Mouse (Mus musculus) MEL-GATA-1-ER (cell line): ENCODE results near the gene Klf4.

Experiments used
- DNase-seq: peaks from one replicate; pipeline ENCODE4 v3.0.0-alpha.2; 2012; ENCODE audit warnings: low read depth; ENCODE audit errors: extremely low read depth

Klf4 gene

DNA sequence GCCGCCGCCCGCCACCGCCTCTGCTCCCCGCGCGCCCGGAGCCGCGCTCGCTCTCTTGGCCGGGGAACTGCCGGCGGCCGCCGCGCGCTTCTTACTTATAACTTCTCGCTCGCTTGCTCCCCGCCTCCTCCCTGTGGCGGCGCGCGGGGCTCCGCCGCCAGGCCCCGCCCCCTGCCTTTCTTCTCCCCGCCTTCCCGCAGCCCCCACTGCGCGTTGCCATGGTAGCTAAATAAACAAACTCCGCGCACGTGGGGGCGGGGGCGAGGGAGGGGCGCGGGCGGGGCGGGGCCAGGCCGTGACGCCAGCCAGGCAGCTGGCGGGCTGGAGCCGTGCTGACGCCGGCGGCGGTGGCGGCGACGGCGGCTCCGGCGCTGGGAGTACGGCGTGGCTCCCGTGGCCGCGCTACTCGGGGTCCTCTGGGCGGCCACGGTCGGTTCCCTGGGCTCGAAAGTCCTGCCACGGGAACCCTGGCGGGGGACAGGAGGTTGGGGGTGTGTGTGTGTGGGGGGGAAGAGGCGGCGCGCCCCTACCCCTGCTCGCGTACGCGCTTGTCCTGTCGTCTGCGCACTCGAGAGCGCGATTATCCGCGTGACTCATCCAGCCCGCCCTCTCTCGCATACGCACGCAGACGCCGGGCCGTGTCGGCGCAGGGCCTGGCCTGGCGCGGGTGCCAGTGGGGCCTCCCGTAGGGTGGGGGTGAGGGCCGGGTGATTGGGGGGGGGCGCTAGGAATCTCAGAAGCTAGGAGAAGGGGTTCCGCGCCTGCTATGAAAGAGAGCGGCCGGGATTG is at the start of gene Klf4:
Gene Klf4 (minus strand): TSS at position 60 of the 789 bp plus-strand sequence.
- no peak for DNase-seq

DNA sequence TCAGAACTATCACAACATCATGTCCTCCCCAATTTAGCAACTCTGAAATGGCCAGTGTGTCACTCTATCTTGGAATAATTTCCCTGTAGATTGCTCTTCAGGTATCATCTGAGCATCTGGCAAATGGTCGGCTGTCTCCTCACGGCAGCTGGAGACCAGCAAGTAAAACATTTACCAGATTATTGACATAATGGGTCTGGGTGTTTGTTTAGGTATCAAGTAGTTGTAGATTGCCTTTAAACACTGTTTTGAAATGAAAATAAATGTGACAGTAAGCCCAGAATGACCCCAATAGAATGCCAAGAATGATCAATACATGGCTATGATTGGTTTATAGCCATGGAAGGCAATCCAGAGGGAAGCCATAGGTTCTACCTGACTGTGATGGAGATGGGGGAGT is 39.2 kb upstream of the Klf4 start:
- no peak for DNase-seq

DNA sequence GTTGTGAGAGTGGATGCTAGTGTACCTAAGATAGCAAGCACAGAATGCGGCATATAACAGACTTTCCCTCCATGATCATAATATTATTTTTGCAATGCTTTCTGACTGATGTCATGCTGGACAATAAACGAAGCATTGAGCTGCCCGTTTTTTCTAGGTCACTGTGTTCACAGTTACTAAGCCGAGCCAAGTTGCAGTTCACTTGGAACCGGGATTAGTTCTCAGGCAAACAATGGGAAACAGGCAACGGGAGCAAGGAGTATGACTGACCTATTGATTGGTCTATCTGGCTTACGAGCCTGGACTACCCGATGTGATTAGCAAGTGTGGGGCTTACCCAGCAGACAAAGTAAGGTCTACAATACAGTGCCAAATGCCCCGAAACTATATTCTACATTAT is 35.7 kb upstream of the Klf4 start:
- DNase-seq = no peak

DNA sequence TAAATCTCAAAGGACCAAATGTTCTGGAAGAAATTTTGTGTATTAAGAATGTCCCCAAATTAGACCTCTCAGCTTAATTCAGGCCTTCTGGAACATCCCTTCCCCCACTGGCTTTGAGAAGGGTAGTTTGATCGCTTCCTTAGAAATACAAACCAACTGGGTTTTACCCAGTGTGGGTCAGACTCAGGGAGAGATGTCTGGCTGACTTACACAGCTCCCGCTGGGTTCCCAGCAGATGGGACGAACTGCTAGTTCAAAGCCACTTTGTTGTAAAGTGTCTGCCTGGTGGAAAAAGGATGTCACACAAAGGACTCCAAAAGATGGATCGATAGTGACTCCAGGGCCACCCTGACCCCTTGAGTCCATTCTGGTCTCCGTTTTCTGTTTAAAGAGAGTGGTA is 35.3 kb upstream of the Klf4 start:
- no peak for DNase-seq

DNA sequence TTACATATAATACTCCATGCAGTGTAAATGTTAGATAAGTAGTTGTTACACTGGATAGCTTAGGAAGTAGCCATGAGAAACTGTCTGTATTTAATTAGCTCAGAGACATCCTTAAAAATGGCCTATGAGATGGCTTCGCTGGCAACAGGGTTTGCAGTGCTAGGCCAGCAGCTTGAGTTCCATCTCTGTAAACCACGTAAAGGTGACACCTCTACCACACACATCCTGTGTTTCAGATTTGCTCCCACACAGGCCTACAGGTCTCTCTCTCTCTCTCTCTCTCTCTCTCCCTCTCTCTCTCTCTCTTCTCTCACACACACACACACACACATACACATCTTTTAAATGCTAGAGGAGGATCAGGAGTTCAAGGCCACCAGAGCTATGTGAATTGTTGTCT is 32.1 kb upstream of the Klf4 start:
- no peak for DNase-seq

DNA sequence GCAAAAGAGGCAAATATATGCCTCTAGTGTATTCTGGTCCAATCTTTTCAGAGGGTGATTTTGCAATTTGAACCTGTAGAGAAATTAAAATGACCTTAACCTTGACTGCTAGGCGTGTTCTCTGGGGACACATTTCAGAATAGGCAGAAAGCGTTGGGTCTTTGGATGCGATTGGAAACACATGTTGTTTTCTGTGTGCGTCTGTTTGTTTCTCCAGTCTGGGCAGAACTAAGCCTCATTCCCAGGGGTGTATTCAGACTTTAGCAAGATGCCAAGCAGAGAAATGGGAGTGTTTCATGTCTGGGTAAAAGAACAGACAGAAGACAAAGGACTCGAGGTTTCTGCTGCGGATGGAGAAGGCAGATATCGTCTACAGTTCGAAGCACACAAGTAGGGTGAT is 30.8 kb upstream of the Klf4 start:
- no peak for DNase-seq

DNA sequence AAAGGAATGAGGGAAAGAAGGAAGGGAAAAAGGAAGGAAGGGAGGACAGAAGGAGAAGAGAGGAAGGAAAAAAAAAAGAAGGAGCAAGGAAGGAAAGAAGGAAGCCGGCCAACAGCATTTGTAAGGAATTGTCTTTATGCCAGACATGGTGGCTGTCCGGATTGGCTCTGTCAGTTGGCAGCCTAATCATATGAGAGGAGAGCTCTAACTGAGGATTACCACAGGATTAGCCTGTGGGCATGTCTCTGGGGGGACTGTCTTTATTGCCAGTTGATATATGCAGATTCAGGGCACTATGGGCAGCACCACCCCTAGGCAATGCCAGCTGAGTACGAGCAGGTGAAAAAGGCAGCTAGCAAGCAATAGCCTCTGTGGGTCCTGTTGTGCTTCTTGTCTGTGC is 29.8 kb upstream of the Klf4 start:
- no peak for DNase-seq

DNA sequence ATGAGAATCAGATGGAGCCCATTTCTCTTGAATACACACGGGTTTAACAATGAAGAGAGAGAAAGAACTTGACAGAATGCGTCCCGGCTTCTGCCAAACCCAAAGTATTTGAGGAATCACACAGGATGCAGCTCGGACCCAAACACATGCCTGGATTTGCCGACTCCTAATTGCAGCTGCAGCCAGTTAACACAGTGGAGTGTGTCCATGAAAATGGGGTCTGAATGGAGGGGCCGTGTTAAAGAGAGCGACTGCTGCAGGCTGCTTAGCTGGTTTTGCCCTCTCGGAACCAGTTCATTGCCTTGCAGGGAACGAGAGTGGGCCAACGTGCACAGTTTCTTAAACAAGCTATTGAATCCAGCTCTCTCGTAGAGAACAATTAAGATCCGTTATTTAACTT is 14.6 kb upstream of the Klf4 start:
- DNase-seq = no peak

DNA sequence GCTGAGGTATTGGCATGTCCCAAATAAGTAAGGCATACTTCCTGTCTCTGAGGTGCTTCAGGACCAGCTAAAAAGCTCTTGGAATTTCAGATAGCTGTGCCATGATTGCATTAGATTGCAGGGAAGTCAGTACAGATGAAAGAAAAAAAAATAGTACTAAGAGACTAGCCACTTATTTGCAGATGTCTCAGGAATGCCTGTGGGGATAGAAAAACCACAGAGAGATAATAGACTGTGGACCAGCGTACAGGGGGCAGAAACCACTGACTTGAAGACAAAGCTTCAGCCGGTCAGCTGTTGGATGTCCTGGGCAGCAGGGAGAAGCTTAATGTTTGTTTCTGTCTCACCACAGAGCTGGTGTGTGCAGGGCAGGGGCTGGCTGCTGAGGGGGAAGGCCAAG is 10.5 kb upstream of the Klf4 start:
- no peak for DNase-seq

DNA sequence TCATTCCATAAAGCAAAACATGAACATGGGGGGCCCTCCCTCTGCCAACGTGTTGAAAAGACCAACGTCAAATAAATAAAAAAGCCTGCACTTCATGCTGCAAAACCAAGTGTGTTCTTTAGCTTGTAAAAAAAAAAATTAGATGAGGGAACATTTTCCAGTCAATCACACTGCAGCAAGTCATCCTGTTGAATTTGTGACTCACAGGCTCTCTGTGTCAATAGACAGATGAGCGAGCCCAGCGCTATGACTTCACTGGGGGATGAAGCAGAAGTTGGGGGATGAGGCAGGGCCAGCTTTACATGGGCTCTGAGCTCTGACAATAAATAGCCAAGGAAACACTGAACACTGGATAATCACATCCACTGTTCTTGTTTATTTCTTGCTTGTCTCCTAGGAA is 9.4 kb upstream of the Klf4 start:
- no peak for DNase-seq

DNA sequence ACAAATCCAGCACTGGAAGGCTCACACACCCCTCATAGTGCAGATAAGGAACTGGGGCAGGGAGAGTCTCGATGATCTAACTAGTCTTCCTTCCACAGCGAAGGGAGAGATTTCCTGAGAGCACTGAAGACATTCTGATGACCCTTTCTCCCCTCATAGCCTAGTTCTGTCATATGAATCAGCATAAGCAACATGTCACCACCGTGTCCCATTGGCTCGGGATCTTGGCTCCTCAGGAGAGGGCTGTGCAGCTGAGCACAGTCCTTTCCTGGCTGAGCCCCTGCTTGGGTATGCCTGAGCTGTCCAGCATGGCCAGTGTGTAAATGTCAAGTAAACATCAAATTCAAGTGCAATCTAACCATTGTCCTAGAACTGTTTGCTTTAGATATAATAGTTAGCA is 9.0 kb upstream of the Klf4 start:
- no peak for DNase-seq

DNA sequence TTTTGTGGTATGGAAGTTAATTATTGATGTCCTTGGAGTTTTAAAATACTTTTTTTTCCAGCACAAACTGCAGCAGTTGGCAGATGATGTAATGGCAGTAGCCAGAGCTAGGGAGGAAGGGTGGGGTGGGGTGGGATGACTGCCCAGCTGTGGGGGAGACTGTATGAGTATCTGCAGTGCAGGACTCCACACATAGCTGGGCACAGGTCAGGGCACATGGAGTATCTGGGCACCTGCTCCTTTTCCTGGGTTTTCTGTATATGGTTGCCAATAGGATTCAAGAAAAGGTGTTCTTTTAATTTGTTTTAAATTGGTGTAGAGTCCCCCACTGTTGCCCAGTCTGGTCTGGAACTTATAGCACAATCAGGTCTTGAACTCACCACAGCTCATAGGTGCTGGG is 2.7 kb upstream of the Klf4 start:
- no peak for DNase-seq

DNA sequence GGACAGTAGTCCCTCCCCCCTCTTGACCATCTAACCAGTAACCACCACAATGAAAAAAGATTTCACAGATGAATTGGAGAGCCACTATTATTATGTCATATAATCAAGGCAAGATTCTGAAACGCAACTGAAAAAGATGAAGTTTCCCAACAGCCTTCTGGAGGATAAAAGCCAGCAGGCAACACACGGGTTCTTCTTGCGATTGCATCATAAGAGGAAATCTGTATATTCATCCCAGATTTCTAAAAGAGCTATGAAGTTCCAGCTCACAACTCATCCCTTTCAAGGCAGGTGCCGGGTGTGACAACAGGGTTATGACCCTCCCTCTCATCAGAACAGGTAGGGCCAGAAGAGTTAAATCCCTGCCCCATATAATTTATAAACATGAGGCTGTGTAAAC is 2.2 kb upstream of the Klf4 start:
- DNase-seq = no peak

DNA sequence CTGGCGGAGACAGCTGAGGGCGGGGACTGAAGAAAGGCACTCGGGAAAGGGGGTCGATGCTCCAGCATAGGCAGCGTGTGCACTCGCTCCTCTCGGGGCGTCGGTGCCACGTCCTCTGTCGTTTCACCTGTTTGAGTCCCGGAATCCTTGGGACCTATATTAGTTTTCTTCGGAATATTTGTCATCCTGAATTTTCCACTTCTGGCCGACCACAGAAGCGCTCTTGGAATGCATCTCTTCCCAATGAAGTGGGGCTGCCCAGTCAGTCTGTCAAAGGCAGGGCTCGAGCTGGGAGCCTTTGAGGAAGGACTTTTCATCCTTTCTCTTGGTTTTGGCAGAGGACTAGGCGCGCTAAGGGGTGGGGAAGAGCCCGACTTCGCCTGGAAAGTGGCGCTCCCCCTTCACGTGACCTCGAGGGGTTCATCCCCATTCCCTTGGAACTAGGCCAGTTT is 1.6 kb upstream of the Klf4 start:
- no peak for DNase-seq

DNA sequence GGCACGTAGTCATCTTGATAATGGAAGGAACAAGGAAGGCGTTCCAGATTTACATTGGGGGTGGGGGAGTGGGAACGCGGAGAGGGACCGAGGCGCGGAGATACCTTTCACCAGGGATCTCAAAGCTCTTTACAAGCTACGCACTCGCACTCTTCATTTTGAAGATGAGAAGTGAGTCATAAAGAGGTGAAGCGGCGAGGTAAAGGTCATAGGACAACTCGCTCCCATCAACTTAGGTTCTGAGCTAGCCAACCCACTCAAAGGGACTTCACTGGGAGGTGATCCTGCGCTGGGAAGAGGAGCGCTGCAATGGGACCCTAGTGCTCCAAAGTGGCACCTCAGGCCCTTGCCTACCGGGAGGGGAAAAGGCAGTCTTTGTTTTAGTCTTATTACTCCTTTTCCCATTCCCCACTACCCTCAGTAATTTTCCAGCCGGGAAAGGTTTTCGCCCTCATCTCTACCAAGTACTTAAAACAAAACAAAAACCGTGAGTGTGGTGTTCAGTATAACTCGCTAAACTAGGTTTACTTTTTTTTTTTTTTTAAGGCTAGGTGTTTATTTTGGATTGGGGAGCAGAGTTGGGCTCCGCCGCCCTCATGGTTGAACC is 1.0 kb upstream of the Klf4 start:
- no peak for DNase-seq

DNA sequence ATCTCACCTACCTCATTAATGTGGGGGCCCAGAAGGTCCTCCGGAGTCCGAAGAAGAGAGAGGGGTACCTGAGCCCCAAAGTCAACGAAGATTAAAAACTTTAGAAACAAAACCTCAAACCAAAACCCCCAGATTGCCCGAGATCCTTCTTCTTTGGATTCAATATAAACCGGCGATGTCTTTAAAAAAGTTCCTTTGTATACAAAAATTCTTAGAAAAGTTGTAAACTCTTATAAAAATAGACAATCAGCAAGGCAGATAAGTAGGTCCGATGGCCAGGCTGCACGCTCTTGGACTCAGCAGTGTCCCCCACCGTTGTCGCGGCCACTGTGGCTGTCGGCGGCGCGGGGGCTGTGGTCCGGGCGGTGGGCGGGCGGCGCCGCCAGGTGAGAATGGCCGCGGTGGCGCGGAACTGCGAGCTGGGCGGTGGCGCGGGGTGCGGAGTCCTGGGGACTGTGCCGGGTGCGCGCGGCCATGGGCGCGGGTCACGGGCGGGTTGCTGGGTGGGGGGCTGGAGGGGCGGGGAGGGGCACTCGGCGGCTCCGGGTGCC is 335 bp downstream of the Klf4 start:
- DNase-seq = no peak

DNA sequence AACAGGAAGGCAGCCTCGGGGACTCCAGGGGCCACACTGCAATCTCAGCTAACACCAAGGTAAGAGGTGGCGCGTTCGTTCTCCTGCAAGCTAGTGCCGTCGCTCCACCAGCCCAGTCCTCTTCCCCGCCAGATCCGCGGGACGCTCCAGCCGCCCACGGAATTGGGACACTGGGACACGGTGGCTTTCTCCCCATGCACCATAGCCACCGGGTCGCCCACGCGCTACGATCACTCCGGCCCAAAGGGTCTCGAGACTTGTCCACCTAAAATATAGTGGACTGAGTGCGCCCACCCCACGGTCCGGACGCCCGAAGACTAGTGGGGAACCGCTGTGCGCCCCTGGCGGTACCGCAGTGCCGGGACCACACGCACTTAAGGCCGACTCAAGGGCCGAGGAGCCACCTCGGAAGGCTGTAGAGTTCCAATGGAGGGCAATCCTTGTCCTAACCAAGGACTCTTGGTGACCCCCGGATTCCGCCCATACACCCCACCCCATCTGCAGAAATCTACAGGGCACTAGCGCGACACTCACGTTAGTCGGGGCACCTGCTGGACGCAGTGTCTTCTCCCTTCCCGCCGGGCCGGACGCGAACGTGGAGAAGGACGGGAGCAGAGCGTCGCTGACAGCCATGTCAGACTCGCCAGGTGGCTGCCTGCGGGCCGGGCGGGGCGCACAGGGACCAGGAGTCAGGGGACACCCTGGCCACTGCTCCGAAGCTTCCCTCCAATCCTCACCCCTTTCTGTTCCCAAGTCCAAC is 990 bp downstream of the Klf4 start:
- no peak for DNase-seq

DNA sequence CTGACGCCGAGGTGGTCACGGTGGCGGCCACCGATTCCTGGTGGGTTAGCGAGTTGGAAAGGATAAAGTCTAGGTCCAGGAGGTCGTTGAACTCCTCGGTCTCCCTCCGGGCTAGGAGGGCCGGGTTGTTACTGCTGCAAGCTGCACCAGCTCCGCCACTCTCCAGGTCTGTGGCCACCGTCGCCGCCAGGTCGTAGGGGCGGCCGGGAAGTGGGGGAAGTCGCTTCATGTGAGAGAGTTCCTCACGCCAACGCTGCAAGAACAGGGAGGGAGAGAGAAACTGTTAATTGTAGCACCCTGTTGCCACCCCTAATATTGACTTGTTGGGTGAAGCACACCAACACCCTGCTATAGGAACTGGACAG is 1.6 kb downstream of the Klf4 start:
- DNase-seq = no peak

DNA sequence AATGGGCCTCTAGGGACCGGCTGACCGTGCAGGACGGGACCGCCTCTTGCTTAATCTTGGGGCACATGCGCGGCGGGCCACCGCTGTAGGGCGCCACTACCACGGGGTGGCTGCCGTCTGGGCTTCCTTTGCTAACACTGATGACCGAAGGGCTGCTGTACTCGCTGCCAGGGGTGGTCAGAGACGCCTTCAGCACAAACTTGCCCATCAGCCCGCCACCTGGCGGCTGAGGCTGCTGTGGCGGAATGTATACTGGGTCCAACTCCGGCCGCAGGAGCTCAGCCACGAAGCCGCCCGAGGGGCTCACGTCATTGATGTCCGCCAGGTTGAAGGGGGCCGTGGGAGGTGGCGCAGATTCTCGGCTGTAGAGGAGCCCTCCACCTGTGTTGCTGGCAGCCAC is 2.0 kb downstream of the Klf4 start:
- DNase-seq = no peak

DNA sequence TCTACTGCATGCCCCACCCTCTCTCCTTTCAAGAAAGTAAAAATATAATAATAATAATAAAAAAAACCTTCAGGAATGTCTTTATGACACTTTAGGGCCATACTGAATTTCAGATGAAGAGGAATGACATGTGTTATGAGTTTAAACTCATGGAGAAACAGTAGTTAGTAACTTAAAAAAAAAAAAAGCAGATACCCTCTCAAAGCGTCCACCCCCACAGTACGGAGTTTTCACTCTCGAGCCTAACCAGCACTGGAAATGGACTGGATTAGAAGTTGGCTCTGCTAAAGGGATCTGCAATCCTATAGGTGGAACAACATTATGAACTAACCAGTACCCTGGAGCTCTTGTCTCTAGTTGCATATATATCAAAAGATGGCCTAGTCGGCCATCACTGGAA is 3.9 kb downstream of the Klf4 start:
- no peak for DNase-seq

DNA sequence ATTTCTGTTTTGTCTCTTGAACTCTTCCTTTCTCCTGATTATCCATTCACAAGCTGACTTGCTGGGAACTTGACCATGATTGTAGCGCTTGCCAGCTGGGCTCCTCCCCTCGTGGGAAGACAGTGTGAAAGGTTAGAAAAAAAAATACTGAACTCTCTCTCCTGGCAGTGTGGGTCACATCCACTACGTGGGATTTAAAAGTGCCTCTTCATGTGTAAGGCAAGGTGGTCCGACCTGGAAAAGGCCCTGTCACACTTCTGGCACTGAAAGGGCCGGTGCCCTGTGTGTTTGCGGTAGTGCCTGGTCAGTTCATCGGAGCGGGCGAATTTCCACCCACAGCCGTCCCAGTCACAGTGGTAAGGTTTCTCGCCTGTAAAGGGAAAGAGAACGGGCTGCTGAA is 4.3 kb downstream of the Klf4 start:
- no peak for DNase-seq
